Mouse (Mus musculus) c-Kit-positive CD71-negative TER-119-negative erythroid progenitor cells, embryonic 14.5 days (primary cell): ENCODE data around the gene Ddc.

ENCODE experiments used
- DNase-seq: peaks from one replicate; pipeline ENCODE4 v3.0.0-alpha.2; 2013; ENCODE audit warnings: low read depth

The Ddc gene

GRCm38 (mm10) chr11:11823980-11824911 is 73.7 kb downstream of the Ddc start:
- no peak for DNase-seq

GRCm38 (mm10) chr11:11822181-11823095 is 75.5 kb downstream of the Ddc start:
- DNase-seq = no peak

- DNase-seq = no peak
These were observed 76.5 kb downstream of the Ddc start for GRCm38 (mm10) chr11:11821387-11821975.

GRCm38 (mm10) chr11:11820737-11821136 is 77.2 kb downstream of the Ddc start:
- no peak for DNase-seq

GRCm38 (mm10) chr11:11820251-11820650 is 77.7 kb downstream of the Ddc start:
- DNase-seq = peak; percentile 91

GRCm38 (mm10) chr11:11819206-11819605 is 78.7 kb downstream of the Ddc start:
- no peak for DNase-seq

GRCm38 (mm10) chr11:11818797-11819196 is 79.1 kb downstream of the Ddc start:
- no peak for DNase-seq

- no peak for DNase-seq
These were observed 82.2 kb downstream of the Ddc start for GRCm38 (mm10) chr11:11815737-11816136.

- DNase-seq = peak; percentile 86
These were observed 86.0 kb downstream of the Ddc start for GRCm38 (mm10) chr11:11811906-11812480.

- no peak for DNase-seq
These were observed 88.4 kb downstream of the Ddc start for GRCm38 (mm10) chr11:11809404-11810175.

GRCm38 (mm10) chr11:11808820-11809403 is 89.0 kb downstream of the Ddc start, which contains the start of gene Fignl1:
Fignl1 (minus strand) TSS chr11:11808962.
- peak; percentile 94 for DNase-seq

- DNase-seq = no peak
These were observed 89.7 kb downstream of the Ddc start for GRCm38 (mm10) chr11:11808035-11808819.

- no peak for DNase-seq
These were observed 92.0 kb downstream of the Ddc start for GRCm38 (mm10) chr11:11805951-11806350.

GRCm38 (mm10) chr11:11804421-11804820 is 93.5 kb downstream of the Ddc start:
- no peak for DNase-seq

- DNase-seq = no peak
These were observed 96.9 kb downstream of the Ddc start for GRCm38 (mm10) chr11:11801067-11801466.

- DNase-seq = no peak
These were observed 97.6 kb downstream of the Ddc start for GRCm38 (mm10) chr11:11800304-11800703.

- no peak for DNase-seq
These were observed 99.3 kb downstream of the Ddc start for GRCm38 (mm10) chr11:11798690-11799089.

- DNase-seq = no peak
These were observed 103.3 kb downstream of the Ddc start for GRCm38 (mm10) chr11:11794626-11795025.

GRCm38 (mm10) chr11:11788521-11788974 is 109.4 kb downstream of the Ddc start:
- DNase-seq = peak; percentile 82

- DNase-seq = no peak
These were observed 112.5 kb downstream of the Ddc start for GRCm38 (mm10) chr11:11785457-11785856.
